Mouse (Mus musculus) lung, embryonic 14.5 days (tissue): ENCODE results near the gene Gm33543. TPM values are rescaled to one million over a fixed set of nuclear protein-coding genes. Genes with fewer than 3 reads are reported as not detected.

Experiments used
- ATAC-seq: fragments of 200-750 bp; cut with Nextera tagmentation; 2 replicates; pipeline ENCODE4 v1.8.0; 2017; ENCODE audit warnings: mild to moderate bottlenecking, moderate TSS enrichment, moderate library complexity; ENCODE audit not compliant: insufficient read depth
- DNase-seq: peaks from one replicate; pipeline ENCODE4 v3.0.0-alpha.2; 2015
- H3K27ac ChIP-seq: fragments of 300-500 bp; sonication (generic); 2 replicates; pipeline ENCODE4 v1.5.1; 2014; ENCODE audit warnings: low read depth, mild to moderate bottlenecking, moderate library complexity
- H3K27me3 ChIP-seq: fragments of 300-500 bp; sonication (generic); 2 replicates; pipeline ENCODE4 v1.6.1; 2014; ENCODE audit warnings: low read length, control low read depth; ENCODE audit not compliant: insufficient read depth
- H3K36me3 ChIP-seq: fragments of 300-500 bp; sonication (generic); 2 replicates; pipeline ENCODE4 v1.6.1; 2014; ENCODE audit warnings: control low read depth; ENCODE audit not compliant: insufficient read depth
- H3K4me1 ChIP-seq: fragments of 300-500 bp; sonication (generic); 2 replicates; pipeline ENCODE4 v1.6.1; 2014; ENCODE audit warnings: antibody characterized with exemption, control low read depth; ENCODE audit not compliant: insufficient read depth
- H3K4me2 ChIP-seq: fragments of 300-500 bp; sonication (generic); 2 replicates; pipeline ENCODE4 v1.6.1; 2014; ENCODE audit warnings: mild to moderate bottlenecking
- H3K4me3 ChIP-seq: fragments of 300-500 bp; sonication (generic); 2 replicates; pipeline ENCODE4 v1.5.1; 2014; ENCODE audit warnings: low read depth, low read length
- H3K9ac ChIP-seq: fragments of 300-500 bp; sonication (generic); 2 replicates; pipeline ENCODE4 v1.6.1; 2014
- H3K9me3 ChIP-seq: fragments of 300-500 bp; sonication (generic); 2 replicates; pipeline ENCODE4 v1.6.1; 2016; ENCODE audit warnings: low read depth, low read length, control low read depth
- CTCF ChIP-seq: IDR thresholded peaks from 2 replicates; pipeline ENCODE4 v1.5.1; 2016; ENCODE audit warnings: antibody characterized with exemption, low read depth
- WGBS: fragments of 180-500 bp; shearing (Covaris S2); extraction: QIAGEN DNeasy Blood & Tissue Kit; methylation state at CpG from one replicate; pipeline ENCODE4 v1.1.7; 2014; 5-methylcytosine and 5-hydroxymethylcytosine counted together
- polyA plus RNA-seq: library from polyadenylated mRNA; unstranded; fragments of >200 nt; fragmentation: Nextera tagmentation; extraction: Ambion mirVana; gene quantifications from 2 replicates; pipeline ENCODE4 v1.2.1, GENCODE M21; 2014

Gene Gm33543
- polyA plus RNA-seq, 1 experiment from 2014 or later: not detected

- no peak overlapping the region for H3K27ac ChIP-seq
- ATAC-seq (no peak), DNase-seq (no peak)
- 68% methylated on average over 15 of the region's 15 CpGs for WGBS
- H3K27me3 ChIP-seq: no peaks in the 10 kb centered on the region
- H3K9ac ChIP-seq: no peak overlapping the region
- no peaks in the 10 kb centered on the region for H3K4me1 ChIP-seq
- no peak overlapping the region for H3K4me3 ChIP-seq
- no peaks in the 10 kb centered on the region for H3K9me3 ChIP-seq
- no peaks in the 10 kb centered on the region for H3K36me3 ChIP-seq
- no peak for TF ChIP-seq CTCF
- no peak overlapping the region for H3K4me2 ChIP-seq
Measured at GRCm38 (mm10) chr10:95790771-95791426, 51.8 kb downstream of the Gm33543 start.

GRCm38 (mm10) chr10:95787176-95787575, 55.6 kb downstream of the Gm33543 start:
- H3K36me3 ChIP-seq: no peaks in the 10 kb centered on the region
- H3K4me3 ChIP-seq: no peak overlapping the region
- H3K9me3 ChIP-seq: no peaks in the 10 kb centered on the region
- H3K4me1 ChIP-seq: no peaks in the 10 kb centered on the region
- WGBS: 77% methylated on average over 2 of the region's 2 CpGs
- no peak overlapping the region for H3K9ac ChIP-seq
- no peak overlapping the region for H3K27ac ChIP-seq
- no peak for TF ChIP-seq CTCF
- H3K4me2 ChIP-seq: no peak overlapping the region
- DNase-seq (no peak), ATAC-seq (no peak)
- no peaks in the 10 kb centered on the region for H3K27me3 ChIP-seq

DNA sequence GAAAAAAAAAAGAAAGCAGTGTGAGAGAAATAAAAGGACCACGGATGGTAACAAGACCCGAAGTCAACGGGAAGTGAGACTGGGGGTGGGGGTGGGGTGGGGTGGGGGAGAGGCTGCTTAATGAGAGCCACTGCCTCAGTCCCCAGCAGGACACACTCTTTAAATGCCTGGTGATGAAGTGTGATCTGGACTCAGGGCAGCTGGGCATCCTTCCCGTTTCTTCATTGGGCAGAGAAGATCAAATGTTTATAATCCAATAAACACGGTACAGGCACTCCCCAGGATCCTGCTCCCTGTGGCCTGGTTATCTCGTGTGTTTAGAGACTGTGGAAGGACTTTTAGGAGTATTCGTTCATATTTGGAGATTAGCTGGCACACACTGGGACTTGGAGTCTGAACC, 57.9 kb downstream of the Gm33543 start:
- no peak for TF ChIP-seq CTCF
- Histone ChIP-seq H3K4me3 (no peak overlapping the region), H3K4me2 (no peak overlapping the region), H3K4me1 (peaks cover 2% of the 10 kb centered on the region; the same call in 1 of the 2 replicates), H3K9me3 (no peaks in the 10 kb centered on the region), H3K27ac (no peak overlapping the region), H3K27me3 (no peaks in the 10 kb centered on the region), H3K36me3 (no peaks in the 10 kb centered on the region), H3K9ac (no peak overlapping the region)
- WGBS: 20% methylated on average over 7 of the region's 7 CpGs
- ATAC-seq (peak; percentile 89), DNase-seq (peak; percentile 80)

DNA sequence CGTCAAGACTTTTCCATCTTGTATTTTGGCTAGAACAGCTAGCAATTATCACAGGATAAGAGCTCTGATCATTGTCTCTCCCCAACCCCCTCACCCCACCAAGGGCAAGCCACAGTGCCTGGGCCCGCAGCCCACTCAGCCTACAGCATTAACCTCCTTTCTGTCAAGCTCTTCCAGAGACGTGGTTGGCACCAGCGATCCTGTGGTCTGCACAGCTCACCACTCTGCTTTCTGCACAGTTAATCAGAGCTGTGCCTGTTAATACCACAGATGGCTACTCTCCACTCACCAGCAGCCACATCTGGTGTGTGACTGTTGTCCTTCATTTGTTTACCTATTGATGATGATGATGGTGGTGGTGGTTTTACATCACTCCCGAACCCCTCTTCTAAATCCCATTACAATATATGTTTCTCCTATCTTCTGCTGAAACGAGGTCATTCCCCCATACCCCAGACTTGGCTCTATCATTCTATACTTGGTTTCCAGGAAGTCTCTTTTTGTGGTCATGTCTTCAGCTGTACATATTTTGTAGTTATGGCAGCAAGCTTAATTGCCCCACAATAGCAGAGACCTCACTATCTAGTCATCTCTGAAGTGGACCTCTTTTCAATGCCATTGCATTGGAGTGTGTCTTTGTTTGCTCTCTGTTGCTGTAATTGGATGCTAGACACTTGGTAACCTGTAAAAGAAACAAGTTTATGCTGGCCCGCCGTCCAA, 61.7 kb downstream of the Gm33543 start:
- Histone ChIP-seq H3K36me3 (no peaks in the 10 kb centered on the region), H3K9me3 (no peaks in the 10 kb centered on the region), H3K4me1 (peaks cover 2% of the 10 kb centered on the region; the same call in 1 of the 2 replicates), H3K9ac (no peak overlapping the region), H3K4me2 (no peak overlapping the region), H3K4me3 (no peak overlapping the region), H3K27ac (no peak overlapping the region), H3K27me3 (no peaks in the 10 kb centered on the region)
- 70% methylated on average over 8 of the region's 8 CpGs for WGBS
- no peak for ATAC-seq
- no peak for DNase-seq
- TF ChIP-seq CTCF: no peak

DNA sequence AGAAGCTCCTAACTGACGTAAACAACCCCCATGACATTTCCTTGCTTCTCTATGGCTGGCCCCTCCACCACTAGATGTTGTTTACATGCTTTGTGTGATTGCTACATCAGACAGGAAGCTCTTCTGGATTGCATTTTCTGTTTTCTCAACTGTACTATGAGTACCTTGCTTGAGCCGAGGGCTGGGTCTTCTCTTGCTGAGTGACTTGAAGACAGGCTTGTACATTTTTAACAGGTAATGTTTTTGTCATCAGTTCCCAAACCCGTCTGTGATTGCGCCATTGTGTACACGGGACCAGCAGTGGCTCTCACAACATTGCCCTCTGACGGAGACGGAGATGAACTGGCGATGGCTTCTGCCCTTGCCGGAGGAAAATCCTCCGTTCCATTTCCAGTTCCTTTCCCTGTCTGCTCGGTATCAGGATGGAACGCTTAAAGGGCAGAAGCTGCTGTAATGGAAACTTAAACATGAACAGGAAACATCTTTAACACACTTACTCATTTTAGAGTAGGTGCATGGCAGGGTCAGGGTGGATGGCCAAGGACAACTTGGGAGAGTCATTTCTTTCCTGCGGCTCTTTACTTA, 62.8 kb downstream of the Gm33543 start:
- Histone ChIP-seq H3K9me3 (no peaks in the 10 kb centered on the region), H3K27me3 (no peaks in the 10 kb centered on the region), H3K9ac (no peak overlapping the region), H3K4me1 (peaks cover 2% of the 10 kb centered on the region; the same call in 1 of the 2 replicates), H3K4me2 (peak overlapping the region; percentile 25; the same call in 1 of the 2 replicates), H3K27ac (peak overlapping the region; percentile 10; the same call in 1 of the 2 replicates), H3K4me3 (no peak overlapping the region), H3K36me3 (no peaks in the 10 kb centered on the region)
- TF ChIP-seq CTCF: peak; percentile 49
- 49% methylated on average over 13 of the region's 13 CpGs for WGBS
- peak; percentile 52 for DNase-seq
- ATAC-seq: no peak

- no peak overlapping the region for H3K4me3 ChIP-seq
- no peak overlapping the region for H3K27ac ChIP-seq
- no peaks in the 10 kb centered on the region for H3K9me3 ChIP-seq
- peaks cover 2% of the 10 kb centered on the region; the same call in 1 of the 2 replicates for H3K4me1 ChIP-seq
- 76% methylated on average over 8 of the region's 8 CpGs for WGBS
- TF ChIP-seq CTCF: no peak
- ATAC-seq: no peak
- no peak overlapping the region for H3K4me2 ChIP-seq
- no peak overlapping the region for H3K9ac ChIP-seq
- H3K27me3 ChIP-seq: no peaks in the 10 kb centered on the region
- H3K36me3 ChIP-seq: no peaks in the 10 kb centered on the region
- no peak for DNase-seq
Measured at GRCm38 (mm10) chr10:95778622-95779021, 64.1 kb downstream of the Gm33543 start.
